ENCODE assay signal across 31 mouse cellular contexts in the genomic region with DNA sequence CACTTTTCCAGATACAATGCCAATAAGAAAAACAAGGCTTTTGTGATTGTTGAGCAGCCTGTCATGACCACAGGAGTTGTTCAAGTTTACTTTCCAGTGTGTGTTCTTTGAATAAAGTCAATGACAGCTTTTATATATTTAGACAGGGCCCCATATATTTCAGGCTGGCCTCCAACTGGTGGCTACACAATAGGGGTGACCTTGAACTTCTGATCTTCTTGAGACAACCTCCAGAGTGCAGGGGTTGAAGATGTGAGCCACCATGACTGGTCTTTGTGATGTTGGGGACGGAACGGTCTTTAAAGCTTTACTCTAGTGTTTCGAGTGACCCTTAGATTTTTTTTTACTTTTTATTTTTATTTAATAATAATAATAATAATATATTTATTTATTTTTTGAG. TPM values are rescaled to one million over a fixed set of nuclear protein-coding genes. Genes with fewer than 3 reads are reported as not detected.
"Had no signal": no experiment of that assay in that cellular context is flagged by ENCODE, and none has a peak within 500 bp of the region (broad histone marks: within the 10 kb centered on the region; RNA-seq: fewer than 3 reads in every experiment).

No protein-coding gene starts in this region.

- DNase-seq: gastrocnemius, adult 2 months; gastrocnemius, postnatal 10 days; gastrocnemius, postnatal 25 days; heart, postnatal 10 days; heart, postnatal 4 days; kidney, adult 18-20 months; kidney, adult 8-10 months; kidney, postnatal 10 days; kidney, postnatal 25 days; kidney, postnatal 4 days; liver; liver, embryonic 13.5 days had no signal

- ATAC-seq: hindbrain, postnatal 0 days; intestine, embryonic 16.5 days had no signal

- H3K9ac ChIP-seq: heart, embryonic 12.5 days; hindbrain, embryonic 13.5 days; hindbrain, embryonic 15.5 days; limb, embryonic 12.5 days; liver, embryonic 13.5 days had no signal

- H3K27me3 ChIP-seq: heart, embryonic 12.5 days; hindbrain, embryonic 13.5 days; hindbrain, embryonic 15.5 days; limb, embryonic 12.5 days; liver, embryonic 13.5 days had no signal

- H3K9me3 ChIP-seq: heart, embryonic 10.5 days; heart, embryonic 12.5 days; hindbrain, embryonic 10.5 days; hindbrain, embryonic 13.5 days; hindbrain, embryonic 15.5 days; limb, embryonic 10.5 days; limb, embryonic 12.5 days; liver, embryonic 13.5 days had no signal

- H3K36me3 ChIP-seq: heart, embryonic 10.5 days; heart, embryonic 12.5 days; hindbrain, embryonic 10.5 days; hindbrain, embryonic 13.5 days; hindbrain, embryonic 15.5 days; limb, embryonic 10.5 days; limb, embryonic 12.5 days; liver, embryonic 13.5 days had no signal

- H3K4me3 ChIP-seq: gastrocnemius, adult 2 months; heart, embryonic 10.5 days; heart, embryonic 12.5 days; hindbrain, embryonic 10.5 days; hindbrain, embryonic 13.5 days; hindbrain, embryonic 15.5 days; layer of hippocampus, adult 2 months; left cerebral cortex, adult 2 months; limb, embryonic 10.5 days; limb, embryonic 12.5 days; liver, embryonic 13.5 days had no signal

- H3K4me1 ChIP-seq: heart, embryonic 10.5 days; heart, embryonic 12.5 days; hindbrain, embryonic 10.5 days; hindbrain, embryonic 13.5 days; hindbrain, embryonic 15.5 days; liver, embryonic 13.5 days had no signal

- H3K4me2 ChIP-seq: heart, embryonic 12.5 days; hindbrain, embryonic 13.5 days; hindbrain, embryonic 15.5 days; limb, embryonic 12.5 days; liver, embryonic 11.5 days; liver, embryonic 13.5 days had no signal

- H3K27ac ChIP-seq: gastrocnemius, adult 2 months; heart, embryonic 10.5 days; hindbrain, embryonic 10.5 days; hindbrain, embryonic 13.5 days; hindbrain, embryonic 15.5 days; hindbrain, postnatal 0 days; layer of hippocampus, adult 2 months; left cerebral cortex, adult 2 months; limb, embryonic 10.5 days; limb, embryonic 12.5 days; liver, embryonic 13.5 days had no signal

RNA-seq across cellular contexts. Expression of a gene that starts 9.2 kb away (rescaled TPM):
- polyA plus RNA-seq: frontal cortex, adult 2 months; heart, embryonic 10.5 days; heart, embryonic 12.5 days; heart, embryonic 14.5 days; heart, embryonic 16.5 days; hindbrain, embryonic 10.5 days; hindbrain, embryonic 13.5 days; hindbrain, embryonic 15.5 days; hindbrain, postnatal 0 days; intestine, embryonic 14.5 days; intestine, embryonic 16.5 days; kidney, embryonic 14.5 days; kidney, embryonic 16.5 days; limb, embryonic 10.5 days; limb, embryonic 12.5 days; limb, embryonic 14.5 days; liver, embryonic 11.5 days; liver, embryonic 13.5 days had no signal

RNA-seq across cellular contexts. Expression of a gene that starts 47.2 kb away (rescaled TPM):
- polyA plus RNA-seq: frontal cortex, adult 2 months; heart, embryonic 10.5 days; heart, embryonic 14.5 days; heart, embryonic 16.5 days; hindbrain, embryonic 10.5 days; hindbrain, embryonic 13.5 days; hindbrain, embryonic 15.5 days; hindbrain, postnatal 0 days; intestine, embryonic 14.5 days; intestine, embryonic 16.5 days; kidney, embryonic 14.5 days; limb, embryonic 10.5 days; limb, embryonic 12.5 days; liver, embryonic 11.5 days; liver, embryonic 13.5 days had no signal

RNA-seq across cellular contexts. Expression of a gene that starts 47.3 kb away (rescaled TPM):
- polyA plus RNA-seq: frontal cortex, adult 2 months; hindbrain, embryonic 10.5 days; hindbrain, embryonic 13.5 days; hindbrain, embryonic 15.5 days; hindbrain, postnatal 0 days; intestine, embryonic 14.5 days; limb, embryonic 10.5 days; limb, embryonic 12.5 days; liver, embryonic 13.5 days had no signal
